Mouse (Mus musculus): ENCODE data around the gene Myrfl.

GRCm38 (mm10) chr10:116914586-116914985 lies 17.9 kb upstream of the Myrfl start:
- TF ChIP-seq CTCF (IDR thresholded peaks at IDR 0.05) (no peak), EP300 (IDR thresholded peaks at IDR 0.05) (no peak)

All from lung, postnatal 0 days (tissue).